Mouse (Mus musculus) heart, adult 2 months (tissue): ENCODE data around the gene Pnmal2.

ENCODE experiments used
- CTCF ChIP-seq: fragments of 200-600 bp; IDR thresholded peaks from 2 replicates; pipeline ENCODE4 v1.8.1; 2022; ENCODE audit warnings: antibody characterized with exemption, mild to moderate bottlenecking, moderate library complexity
- POLR2A ChIP-seq: fragments of 200-500 bp; IDR thresholded peaks from 2 replicates; pipeline ENCODE4 v1.6.1; 2011; ENCODE audit warnings: mild to moderate bottlenecking, low read depth, low read length, control low read depth; ENCODE audit not compliant: insufficient read depth

DNA sequence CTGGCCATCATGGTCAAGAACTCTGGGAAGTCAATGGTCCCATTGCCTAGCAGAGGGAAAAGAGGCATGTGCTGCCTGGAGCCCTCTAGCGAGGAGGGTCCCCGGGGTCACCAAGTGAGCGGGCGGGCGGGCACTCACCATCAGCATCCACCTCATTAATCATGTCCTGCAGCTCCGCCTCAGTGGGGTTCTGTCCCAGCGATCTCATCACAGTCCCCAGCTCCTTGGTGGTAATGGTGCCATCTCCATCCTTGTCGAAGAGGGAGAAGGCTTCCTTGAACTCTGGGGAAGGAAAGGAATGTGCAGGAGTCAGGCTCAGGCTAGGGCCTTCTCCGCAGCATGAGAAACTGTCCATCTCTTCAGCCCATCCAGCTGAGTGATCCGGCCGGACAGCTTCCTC, 27.0 kb upstream of the Pnmal2 start:
- TF ChIP-seq POLR2A (no peak), CTCF (no peak)
